Mouse (Mus musculus): ENCODE measurements around the gene Dusp18. TPM values are rescaled to one million over a fixed set of nuclear protein-coding genes. Genes with fewer than 3 reads are reported as not detected.
A peak's percentile ranks its signal among the peaks of the same experiment; 100 is the strongest.

Gene Dusp18
- total RNA-seq, 2 experiments from 2014 or later, result 2.7 to 4.0 TPM

DNA sequence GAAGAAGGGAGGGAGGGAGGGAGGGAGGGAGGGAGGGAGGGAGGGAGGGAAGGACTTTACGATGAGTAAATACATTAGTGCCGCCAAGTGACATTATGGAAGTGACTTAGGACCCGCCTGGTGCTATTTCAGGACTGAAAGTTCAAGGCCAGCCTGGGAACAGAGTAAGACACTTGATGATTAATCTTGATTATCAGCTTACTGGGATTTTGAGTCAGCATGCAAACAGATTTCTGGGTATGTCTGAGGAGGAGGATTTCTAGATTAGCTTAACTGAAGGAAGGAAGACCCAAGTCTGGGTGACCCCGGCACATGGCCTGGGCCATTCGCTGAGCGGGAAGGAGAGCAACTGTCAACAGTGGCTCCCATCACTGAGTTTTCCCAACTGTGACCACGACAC lies 25.4 kb downstream of the Dusp18 start:
- no peak for DNase-seq
- intact Hi-C loops (cut with DNase I; ENCODE audit: low total_unique reads), result no loop called here

DNA sequence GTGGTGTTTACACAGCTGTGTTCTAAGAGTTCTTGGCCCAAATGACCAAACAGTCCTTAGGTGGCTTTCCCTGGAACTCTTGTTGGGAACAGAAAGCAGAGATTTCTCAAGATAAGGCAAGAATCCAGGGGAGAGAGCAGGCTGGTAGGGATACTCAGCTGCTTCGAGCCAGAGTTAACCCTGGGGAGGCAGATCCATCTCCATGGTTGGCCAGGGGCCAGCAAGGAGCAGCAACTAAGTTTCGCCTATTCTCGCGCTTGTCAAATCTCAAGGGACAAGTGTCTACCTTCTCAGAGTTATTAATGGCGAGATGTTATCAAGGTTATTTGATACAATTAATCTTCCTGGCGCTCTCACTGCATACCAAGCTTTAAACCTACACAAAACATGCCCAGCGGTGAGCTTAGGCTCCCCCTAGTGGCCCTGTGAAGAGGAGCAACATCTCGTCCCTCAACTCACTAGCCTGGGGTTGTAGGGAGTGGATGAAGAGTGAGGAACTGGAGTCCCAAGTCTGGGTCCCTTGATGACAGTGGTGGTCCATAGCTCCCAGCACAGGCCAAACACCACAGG lies 26.3 kb downstream of the Dusp18 start:
- DNase-seq, result no peak

GRCm38 (mm10) chr11:3922115-3922514 lies 27.1 kb downstream of the Dusp18 start:
- intact Hi-C loops (cut with DNase I; ENCODE audit: low total_unique reads), result no loop called here
- no peak for DNase-seq

More for the DNA sequence above, 26.3 kb downstream of the Dusp18 start:
- intact Hi-C loops (cut with DNase I; ENCODE audit: low total_unique reads), result no loop called here

DNA sequence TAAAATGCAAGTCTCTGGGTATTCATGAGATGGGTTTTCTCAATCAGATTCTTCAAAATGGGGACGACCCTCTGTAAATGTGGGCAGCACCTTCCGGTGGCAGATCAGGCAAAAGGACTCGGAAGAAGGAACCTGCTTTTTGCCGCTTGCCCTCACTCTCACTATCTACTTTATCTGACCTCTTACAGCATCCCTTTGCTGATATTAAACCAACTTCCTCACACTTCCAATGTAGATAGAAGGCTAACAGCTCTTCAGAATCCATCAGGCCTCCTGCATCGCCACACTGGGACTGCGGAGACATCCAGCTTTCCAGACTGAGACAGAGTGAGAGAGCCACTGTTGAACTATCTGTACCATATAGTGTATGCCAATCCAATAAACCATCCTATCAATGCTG lies 27.7 kb downstream of the Dusp18 start:
- DNase-seq, result no peak
- intact Hi-C loops (cut with DNase I; ENCODE audit: low total_unique reads), result no loop called here

- no peak for DNase-seq
- intact Hi-C loops (cut with DNase I; ENCODE audit: low total_unique reads), result no loop called here
Observed at GRCm38 (mm10) chr11:3925916-3926315, 30.9 kb downstream of the Dusp18 start.

GRCm38 (mm10) chr11:3930019-3930418 lies 35.0 kb downstream of the Dusp18 start:
- DNase-seq, result no peak

DNA sequence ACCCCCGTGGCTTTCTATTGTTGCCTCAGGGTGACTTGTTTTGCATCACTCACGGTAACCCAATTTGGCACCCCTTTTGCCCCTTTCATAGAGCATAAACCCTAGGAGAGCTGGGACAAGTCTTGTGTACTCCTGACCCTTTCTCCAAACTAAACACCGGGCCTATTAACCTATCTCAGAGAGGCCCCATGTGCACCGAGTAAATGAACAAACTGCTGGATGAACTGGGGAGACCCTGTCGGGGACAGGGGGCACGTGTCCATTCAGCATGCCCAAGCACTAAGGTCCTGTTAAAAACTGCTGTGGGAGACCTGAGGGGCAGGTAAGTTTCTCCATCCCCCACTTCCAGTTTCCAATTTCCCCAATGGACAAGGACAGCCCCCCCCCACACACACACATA lies 35.9 kb downstream of the Dusp18 start:
- DNase-seq, result no peak
- intact Hi-C loops (cut with DNase I; ENCODE audit: low total_unique reads), result no loop called here

More at GRCm38 (mm10) chr11:3930019-3930418, 35.0 kb downstream of the Dusp18 start:
- intact Hi-C loops (cut with DNase I; ENCODE audit: low total_unique reads), result no loop called here

- DNase-seq, result peak; percentile 88
- intact Hi-C loops (cut with DNase I; ENCODE audit: low total_unique reads), result no loop called here
Observed at GRCm38 (mm10) chr11:3931511-3932211, 36.6 kb downstream of the Dusp18 start, which contains the start of gene Tcn2. Gene Tcn2 (minus strand): TSS chr11:3932159.

DNA sequence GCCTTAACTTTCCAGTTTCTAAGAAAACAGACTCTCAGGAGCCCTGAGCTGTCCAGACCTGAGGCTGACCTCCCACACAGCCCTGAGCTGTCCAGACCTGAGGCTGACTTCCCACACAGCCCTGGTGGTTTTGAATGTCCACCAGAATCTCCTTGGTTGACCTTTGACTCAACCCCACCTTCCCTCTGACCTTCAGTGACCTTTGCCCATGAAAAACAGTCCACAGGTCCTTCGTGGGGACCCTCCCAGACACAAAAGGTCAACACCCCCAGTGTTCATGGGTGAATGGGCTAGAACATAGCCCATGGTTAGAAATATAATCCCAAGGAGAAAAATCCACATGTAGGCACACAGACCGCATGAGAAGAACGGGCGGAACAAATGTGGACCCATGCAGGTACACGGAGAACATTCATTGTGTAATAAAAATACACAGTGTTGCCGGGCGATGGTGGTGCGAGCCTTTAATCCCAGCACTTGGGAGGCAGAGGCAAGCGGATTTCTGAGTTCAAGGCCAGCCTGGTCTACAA lies 38.8 kb downstream of the Dusp18 start:
- intact Hi-C loops (cut with DNase I; ENCODE audit: low total_unique reads), result no loop called here
- DNase-seq, result no peak

GRCm38 (mm10) chr11:3935135-3935534 lies 40.1 kb downstream of the Dusp18 start:
- DNase-seq, result no peak

DNA sequence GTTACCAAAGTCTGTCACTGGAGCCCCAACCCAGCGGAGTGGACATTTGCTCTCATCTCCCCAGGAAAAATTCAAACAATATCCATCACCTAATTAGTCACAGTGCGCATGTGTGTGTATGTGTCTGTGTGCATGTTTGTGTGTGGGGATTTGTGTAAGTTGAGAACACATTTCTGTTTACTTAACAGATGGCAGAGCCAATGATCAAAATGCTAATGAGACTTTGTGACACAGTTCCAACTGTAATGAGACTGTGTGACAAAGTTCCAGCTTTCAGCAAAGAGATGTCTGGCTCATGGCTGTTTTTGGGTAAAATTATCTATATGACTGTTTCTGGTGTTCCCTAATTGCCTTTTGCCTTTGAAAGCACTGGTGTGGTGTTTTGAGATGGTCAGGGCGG lies 41.3 kb downstream of the Dusp18 start:
- no peak for DNase-seq
- intact Hi-C loops (cut with DNase I; ENCODE audit: low total_unique reads), result no loop called here

More at GRCm38 (mm10) chr11:3935135-3935534, 40.1 kb downstream of the Dusp18 start:
- intact Hi-C loops (cut with DNase I; ENCODE audit: low total_unique reads), result no loop called here

- intact Hi-C loops (cut with DNase I; ENCODE audit: low total_unique reads), result no loop called here
- DNase-seq, result no peak
Observed at GRCm38 (mm10) chr11:3937321-3937874, 42.4 kb downstream of the Dusp18 start.

DNA sequence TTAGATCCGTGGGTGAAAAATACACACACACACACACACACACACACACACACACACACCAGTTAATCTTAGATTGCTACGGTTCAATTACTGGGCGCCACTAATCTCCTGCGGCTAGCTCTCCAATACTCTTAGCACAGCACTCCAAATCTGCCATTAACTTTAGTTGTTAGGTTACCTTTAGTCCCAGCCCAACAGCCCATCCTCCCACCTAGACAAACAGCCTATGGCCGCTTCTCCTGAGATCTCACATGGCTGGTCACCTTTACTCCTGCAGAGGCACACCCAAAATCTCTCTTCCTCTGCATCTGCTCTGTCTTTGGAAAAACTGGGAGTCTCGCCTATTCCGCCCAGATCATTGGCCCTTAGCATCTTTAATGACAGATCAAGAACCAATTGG lies 46.3 kb downstream of the Dusp18 start:
- intact Hi-C loops (cut with DNase I; ENCODE audit: low total_unique reads), result no loop called here
- DNase-seq, result no peak

DNA sequence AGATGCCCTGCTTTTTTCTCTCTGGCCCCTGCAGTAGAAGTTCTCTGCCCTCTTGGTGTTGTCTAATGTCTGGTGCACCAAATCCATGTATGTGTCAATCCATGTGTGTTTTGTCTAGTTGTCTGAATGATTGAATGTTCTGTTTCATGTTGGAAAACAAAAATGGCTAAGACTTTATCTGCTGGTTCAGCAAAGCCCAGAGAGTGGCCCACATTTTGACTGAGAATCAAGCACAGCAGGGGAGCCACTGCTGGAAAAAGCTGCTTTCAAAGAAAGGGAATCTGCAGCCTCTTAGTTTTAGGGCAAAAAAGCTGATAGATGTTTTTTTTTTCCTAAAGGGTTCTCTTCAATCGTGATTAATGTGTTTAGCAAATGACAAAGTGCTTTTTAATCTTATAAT lies 51.3 kb downstream of the Dusp18 start:
- intact Hi-C loops (cut with DNase I; ENCODE audit: low total_unique reads), result no loop called here
- DNase-seq, result no peak

Other genes with a start within 250 kb of the Dusp18 start
- 10 to 100 TPM; 17.4 to 17.5 TPM for gene Morc2a, start 246.0 kb upstream of the Dusp18 start, total RNA-seq (2021)
- gene Osbp2, start 31.3 kb upstream of the Dusp18 start, total RNA-seq (2021), result under 1 TPM; 0.45 to 0.47 TPM
- under 1 TPM; 0.10 to 0.11 TPM for gene 4921536K21Rik, start 142 bp upstream of the Dusp18 start, total RNA-seq (2021)
- 10 to 100 TPM; 17.4 to 20.3 TPM for gene Slc35e4, start 19.4 kb downstream of the Dusp18 start, total RNA-seq (2021)
- gene Tcn2, start 36.9 kb downstream of the Dusp18 start, total RNA-seq (2021), result 10 to 100 TPM; 18.8 to 22.8 TPM
- gene Pes1, start 68.7 kb downstream of the Dusp18 start, total RNA-seq (2021), result 10 to 100 TPM; 32.2 to 37.1 TPM
- gene 4930556J24Rik, start 81.5 kb downstream of the Dusp18 start, total RNA-seq (2021), result not detected
- gene Gal3st1, start 88.4 kb downstream of the Dusp18 start, total RNA-seq (2021), result 1 to 10 TPM; 1.1 to 3.0 TPM
- gene Sec14l4, start 136.2 kb downstream of the Dusp18 start, total RNA-seq (2021), result not detected
- not detected for gene Sec14l3, start 169.6 kb downstream of the Dusp18 start, total RNA-seq (2021)
- gene Mtfp1, start 200.2 kb downstream of the Dusp18 start, total RNA-seq (2021), result 10 to 100 TPM; 40.8 to 47.8 TPM
- under 1 TPM; 0.95 to 0.96 TPM for gene Sec14l2, start 228.2 kb downstream of the Dusp18 start, total RNA-seq (2021)
- 1 to 10 TPM; 6.3 to 8.7 TPM for gene Rnf215, start 240.0 kb downstream of the Dusp18 start, total RNA-seq (2021)

Data from gastrocnemius, postnatal 14 days (tissue).